ENCODE assay signal across 8 mouse cellular contexts in genomic region chr11:78163045-78163444, GRCm38 (mm10). TPM values are rescaled to one million over a fixed set of nuclear protein-coding genes. Genes with fewer than 3 reads are reported as not detected.
A peak's percentile ranks its signal among the peaks of the same experiment; 100 is the strongest.
DNase-seq lines count a peak whose midpoint lies in the region; ATAC-seq and TF ChIP-seq lines count a peak whose summit lies in the region.

No protein-coding gene starts in this region.

- peaks cover 49% of the 10 kb centered on the region for H3K36me3 ChIP-seq in lung, embryonic 14.5 days (ENCODE audit: insufficient read depth)
- peaks cover 58% of the 10 kb centered on the region for H3K36me3 ChIP-seq in forebrain, embryonic 10.5 days (replicated peaks)
- peaks cover 72% of the 10 kb centered on the region for H3K36me3 ChIP-seq in limb, embryonic 10.5 days
- H3K36me3 ChIP-seq in neural tube, embryonic 13.5 days = peaks cover 45% of the 10 kb centered on the region

- whole genome bisulfite sequencing in lung, embryonic 14.5 days = 54% methylated on average over 2 of the region's 2 CpGs
- 73% methylated on average over 2 of the region's 2 CpGs for WGBS in forebrain, embryonic 10.5 days
- 66% methylated on average over 2 of the region's 2 CpGs for WGBS in limb, embryonic 10.5 days
- WGBS in neural tube, embryonic 13.5 days = 70% methylated on average over 2 of the region's 2 CpGs

- no peak for TF ChIP-seq CTCF in lung, embryonic 14.5 days (IDR thresholded peaks at IDR 0.05; ENCODE audit: low read depth)

- H3K9ac ChIP-seq in lung, embryonic 14.5 days = peak overlapping the region; percentile 99
- H3K9ac ChIP-seq in neural tube, embryonic 13.5 days = peak overlapping the region; percentile 100

- peak overlapping the region; percentile 90 for H3K4me2 ChIP-seq in lung, embryonic 14.5 days
- H3K4me2 ChIP-seq in neural tube, embryonic 13.5 days = peak overlapping the region; percentile 86

- ATAC-seq in lung, embryonic 14.5 days (ENCODE audit: insufficient read depth) = no peak
- no peak for ATAC-seq in neural tube, embryonic 13.5 days (ENCODE audit: low read depth)
- no peak for ATAC-seq in cerebellum, adult (ENCODE audit: insufficient number of reproducible peaks, low FRiP score, low TSS enrichment)

- H3K27ac ChIP-seq in lung, embryonic 14.5 days (ENCODE audit: low read depth) = peak overlapping the region; percentile 99
- peak overlapping the region; percentile 99 for H3K27ac ChIP-seq in forebrain, embryonic 10.5 days
- H3K27ac ChIP-seq in limb, embryonic 10.5 days = peak overlapping the region; percentile 99
- H3K27ac ChIP-seq in neural tube, embryonic 13.5 days (replicated peaks) = peak overlapping the region; percentile 99

- no peaks in the 10 kb centered on the region for H3K27me3 ChIP-seq in lung, embryonic 14.5 days (ENCODE audit: insufficient read depth, low read length)
- peaks cover 17% of the 10 kb centered on the region for H3K27me3 ChIP-seq in forebrain, embryonic 10.5 days (ENCODE audit: poor library complexity, severe bottlenecking)
- 0 out of 2 replicates have a peak, but pooled peaks cover 4% of the 10 kb centered on the region for H3K27me3 ChIP-seq in limb, embryonic 10.5 days (ENCODE audit: low read depth, poor library complexity, severe bottlenecking)
- no peaks in the 10 kb centered on the region for H3K27me3 ChIP-seq in neural tube, embryonic 13.5 days

- no peak for DNase-seq in lung, embryonic 14.5 days
- no peak for DNase-seq in lung, adult 18-20 months
- no peak for DNase-seq in forebrain, embryonic 10.5 days (ENCODE audit: extremely low spot score, low spot score)
- no peak for DNase-seq in limb, embryonic 10.5 days (ENCODE audit: low spot score)
- no peak for DNase-seq in c-Kit-positive CD71-positive TER-119-positive erythroid progenitor cells, embryonic 14.5 days (ENCODE audit: low spot score)
- DNase-seq in ovary, postnatal 14 days (ENCODE audit: low spot score) = no peak

- H3K4me1 ChIP-seq in lung, embryonic 14.5 days (ENCODE audit: insufficient read depth) = peaks cover 10% of the 10 kb centered on the region
- H3K4me1 ChIP-seq in forebrain, embryonic 10.5 days = peaks cover 58% of the 10 kb centered on the region
- peaks cover 49% of the 10 kb centered on the region for H3K4me1 ChIP-seq in limb, embryonic 10.5 days
- H3K4me1 ChIP-seq in neural tube, embryonic 13.5 days (replicated peaks) = peaks cover 61% of the 10 kb centered on the region

- H3K4me3 ChIP-seq in lung, embryonic 14.5 days (ENCODE audit: low read depth, low read length) = peak overlapping the region; percentile 100
- H3K4me3 ChIP-seq in forebrain, embryonic 10.5 days = peak overlapping the region; percentile 100
- H3K4me3 ChIP-seq in limb, embryonic 10.5 days = peak overlapping the region; percentile 98
- H3K4me3 ChIP-seq in neural tube, embryonic 13.5 days = peak overlapping the region; percentile 99

- H3K9me3 ChIP-seq in lung, embryonic 14.5 days (ENCODE audit: low read depth, low read length) = no peaks in the 10 kb centered on the region
- H3K9me3 ChIP-seq in forebrain, embryonic 10.5 days = no peaks in the 10 kb centered on the region
- H3K9me3 ChIP-seq in limb, embryonic 10.5 days (replicated peaks) = no peaks in the 10 kb centered on the region
- no peaks in the 10 kb centered on the region for H3K9me3 ChIP-seq in neural tube, embryonic 13.5 days

RNA-seq across cellular contexts. Expression of gene Traf4, which starts 2.3 kb away (rescaled TPM):
- 73.8 and 75.6 TPM in 2 replicates for polyA plus RNA-seq in lung, embryonic 14.5 days (2014; fragmentation: Nextera tagmentation; extraction: Ambion mirVana)
- 97.6 and 104 TPM in 2 replicates for polyA plus RNA-seq in forebrain, embryonic 10.5 days (2016; fragmentation: Nextera tagmentation; extraction: Ambion mirVana)
- 178 and 181 TPM in 2 replicates for polyA plus RNA-seq in limb, embryonic 10.5 days (2016; fragmentation: Nextera tagmentation; extraction: Ambion mirVana)
- polyA plus RNA-seq in neural tube, embryonic 13.5 days (2015; fragmentation: Nextera tagmentation; extraction: Ambion mirVana) = 128 and 131 TPM in 2 replicates

RNA-seq across cellular contexts. Expression of gene Nek8, which starts 13.4 kb away (rescaled TPM):
- polyA plus RNA-seq in lung, embryonic 14.5 days (2014; fragmentation: Nextera tagmentation; extraction: Ambion mirVana) = 15.3 and 17.2 TPM in 2 replicates
- 10.6 and 11.7 TPM in 2 replicates for polyA plus RNA-seq in forebrain, embryonic 10.5 days (2016; fragmentation: Nextera tagmentation; extraction: Ambion mirVana)
- 17.3 and 19.9 TPM in 2 replicates for polyA plus RNA-seq in limb, embryonic 10.5 days (2016; fragmentation: Nextera tagmentation; extraction: Ambion mirVana)
- polyA plus RNA-seq in neural tube, embryonic 13.5 days (2015; fragmentation: Nextera tagmentation; extraction: Ambion mirVana) = 8.2 and 8.3 TPM in 2 replicates

RNA-seq across cellular contexts. Expression of gene Tlcd1, which starts 13.5 kb away (rescaled TPM):
- 19.2 and 21.6 TPM in 2 replicates for polyA plus RNA-seq in lung, embryonic 14.5 days (2014; fragmentation: Nextera tagmentation; extraction: Ambion mirVana)
- polyA plus RNA-seq in forebrain, embryonic 10.5 days (2016; fragmentation: Nextera tagmentation; extraction: Ambion mirVana) = 10.0 and 11.3 TPM in 2 replicates
- polyA plus RNA-seq in limb, embryonic 10.5 days (2016; fragmentation: Nextera tagmentation; extraction: Ambion mirVana) = 10.0 and 13.1 TPM in 2 replicates
- 10.2 and 11.1 TPM in 2 replicates for polyA plus RNA-seq in neural tube, embryonic 13.5 days (2015; fragmentation: Nextera tagmentation; extraction: Ambion mirVana)

RNA-seq across cellular contexts. Expression of gene Rpl23a, which starts 20.3 kb away (rescaled TPM):
- polyA plus RNA-seq in lung, embryonic 14.5 days (2014; fragmentation: Nextera tagmentation; extraction: Ambion mirVana) = 1,638 and 1,710 TPM in 2 replicates
- polyA plus RNA-seq in forebrain, embryonic 10.5 days (2016; fragmentation: Nextera tagmentation; extraction: Ambion mirVana) = 1,073 and 1,096 TPM in 2 replicates
- polyA plus RNA-seq in limb, embryonic 10.5 days (2016; fragmentation: Nextera tagmentation; extraction: Ambion mirVana) = 1,157 and 1,293 TPM in 2 replicates
- 930 and 991 TPM in 2 replicates for polyA plus RNA-seq in neural tube, embryonic 13.5 days (2015; fragmentation: Nextera tagmentation; extraction: Ambion mirVana)

RNA-seq across cellular contexts. Expression of gene Rab34, which starts 25.2 kb away (rescaled TPM):
- 140 TPM in 2 replicates for polyA plus RNA-seq in lung, embryonic 14.5 days (2014; fragmentation: Nextera tagmentation; extraction: Ambion mirVana)
- polyA plus RNA-seq in forebrain, embryonic 10.5 days (2016; fragmentation: Nextera tagmentation; extraction: Ambion mirVana) = 70.7 and 73.3 TPM in 2 replicates
- polyA plus RNA-seq in limb, embryonic 10.5 days (2016; fragmentation: Nextera tagmentation; extraction: Ambion mirVana) = 139 and 141 TPM in 2 replicates
- polyA plus RNA-seq in neural tube, embryonic 13.5 days (2015; fragmentation: Nextera tagmentation; extraction: Ambion mirVana) = 58.8 and 60.3 TPM in 2 replicates
